Mouse (Mus musculus): ENCODE measurements around the gene Tmprss9. TPM values are rescaled to one million over a fixed set of nuclear protein-coding genes. Genes with fewer than 3 reads are reported as not detected.

Gene Tmprss9
- polyA plus RNA-seq, 1 experiment, result not detected

DNA sequence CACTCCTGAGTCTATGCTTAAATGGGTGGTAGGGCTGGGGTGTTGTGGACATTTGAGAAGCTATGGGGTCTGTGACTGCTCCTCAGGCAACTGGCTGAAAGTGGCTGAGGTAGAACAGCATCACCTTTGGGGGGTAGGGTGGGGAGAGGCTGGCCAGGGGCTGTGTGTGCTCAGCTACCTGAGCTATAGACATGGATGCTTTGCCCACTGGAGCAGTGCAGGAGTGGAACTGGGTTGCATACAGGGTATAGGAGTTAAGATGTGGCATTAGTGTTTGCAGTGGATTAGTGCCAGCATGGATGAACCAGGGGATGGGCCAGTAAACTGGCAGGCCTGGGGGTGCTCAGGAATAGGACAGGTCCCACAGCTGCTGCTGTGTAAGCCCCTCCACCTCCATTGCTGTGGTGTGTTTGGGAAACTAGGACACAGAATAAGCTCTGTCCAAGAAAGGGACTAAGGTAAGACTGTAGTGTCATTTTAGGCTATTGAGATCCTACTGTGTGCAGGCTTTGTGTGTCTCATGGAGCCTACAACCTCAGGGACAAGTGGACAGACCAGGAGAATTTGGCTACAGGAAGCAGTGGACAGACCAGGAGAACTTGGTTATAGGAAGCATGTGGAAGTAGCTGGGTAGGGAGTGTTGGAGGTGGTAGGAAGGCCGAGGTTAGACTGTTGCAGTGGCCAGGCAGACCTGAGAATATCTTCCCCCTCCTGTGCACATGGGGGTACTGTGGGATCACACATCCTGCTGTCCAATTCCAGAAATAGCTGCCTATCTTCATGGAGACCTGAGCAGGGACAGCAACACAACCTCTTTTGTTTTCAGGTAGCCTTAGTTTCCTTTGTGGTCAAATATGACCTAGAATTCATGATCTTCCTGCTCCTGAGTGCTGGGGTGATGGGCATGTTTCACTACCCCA is 42.0 kb upstream of the Tmprss9 start:
- no peak; the same call in 1 of the 2 replicates for TF ChIP-seq POLR2A (IDR thresholded peaks at IDR 0.05; ENCODE audit: low read depth, low read length)
- no peak for TF ChIP-seq CTCF (IDR thresholded peaks at IDR 0.05; ENCODE audit: borderline replicate concordance, insufficient read depth, low read length)
- no peak overlapping the region for H3K27ac ChIP-seq (ENCODE audit: insufficient read depth, low read length)
- H3K4me1 ChIP-seq (ENCODE audit: control insufficient read depth, insufficient read depth, low read length), result no peaks in the 10 kb centered on the region
- no peak overlapping the region for H3K4me3 ChIP-seq (ENCODE audit: insufficient read depth, low read length)

GRCm38 (mm10) chr10:80831136-80831535 is 40.5 kb upstream of the Tmprss9 start:
- Histone ChIP-seq H3K4me3 (ENCODE audit: insufficient read depth, low read length) (no peak overlapping the region), H3K4me1 (ENCODE audit: control insufficient read depth, insufficient read depth, low read length) (no peaks in the 10 kb centered on the region)
- TF ChIP-seq CTCF (IDR thresholded peaks at IDR 0.05; ENCODE audit: borderline replicate concordance, insufficient read depth, low read length), result no peak

GRCm38 (mm10) chr10:80832818-80833217 is 38.8 kb upstream of the Tmprss9 start:
- no peak overlapping the region for H3K4me3 ChIP-seq (ENCODE audit: insufficient read depth, low read length)
- H3K27ac ChIP-seq (ENCODE audit: insufficient read depth, low read length), result no peak overlapping the region
- TF ChIP-seq CTCF (IDR thresholded peaks at IDR 0.05; ENCODE audit: borderline replicate concordance, insufficient read depth, low read length), result no peak
- TF ChIP-seq POLR2A (IDR thresholded peaks at IDR 0.05; ENCODE audit: low read depth, low read length), result no peak
- no peaks in the 10 kb centered on the region for H3K4me1 ChIP-seq (ENCODE audit: control insufficient read depth, insufficient read depth, low read length)

More at GRCm38 (mm10) chr10:80831136-80831535, 40.5 kb upstream of the Tmprss9 start:
- no peak overlapping the region for H3K27ac ChIP-seq (ENCODE audit: insufficient read depth, low read length)

GRCm38 (mm10) chr10:80835617-80836016 is 36.0 kb upstream of the Tmprss9 start:
- no peak overlapping the region for H3K4me3 ChIP-seq (ENCODE audit: insufficient read depth, low read length)

GRCm38 (mm10) chr10:80836949-80837379 is 34.7 kb upstream of the Tmprss9 start:
- Histone ChIP-seq H3K4me1 (ENCODE audit: control insufficient read depth, insufficient read depth, low read length) (no peaks in the 10 kb centered on the region), H3K4me3 (ENCODE audit: insufficient read depth, low read length) (no peak overlapping the region), H3K27ac (ENCODE audit: insufficient read depth, low read length) (no peak overlapping the region)
- TF ChIP-seq POLR2A (IDR thresholded peaks at IDR 0.05; ENCODE audit: low read depth, low read length), result no peak
- no peak for TF ChIP-seq CTCF (IDR thresholded peaks at IDR 0.05; ENCODE audit: borderline replicate concordance, insufficient read depth, low read length)

More at GRCm38 (mm10) chr10:80835617-80836016, 36.0 kb upstream of the Tmprss9 start:
- no peaks in the 10 kb centered on the region for H3K4me1 ChIP-seq (ENCODE audit: control insufficient read depth, insufficient read depth, low read length)
- TF ChIP-seq POLR2A (IDR thresholded peaks at IDR 0.05; ENCODE audit: low read depth, low read length), result no peak
- no peak for TF ChIP-seq CTCF (IDR thresholded peaks at IDR 0.05; ENCODE audit: borderline replicate concordance, insufficient read depth, low read length)
- no peak overlapping the region for H3K27ac ChIP-seq (ENCODE audit: insufficient read depth, low read length)

- no peak for TF ChIP-seq CTCF (IDR thresholded peaks at IDR 0.05; ENCODE audit: borderline replicate concordance, insufficient read depth, low read length)
- TF ChIP-seq POLR2A (IDR thresholded peaks at IDR 0.05; ENCODE audit: low read depth, low read length), result no peak
- Histone ChIP-seq H3K4me1 (ENCODE audit: control insufficient read depth, insufficient read depth, low read length) (no peaks in the 10 kb centered on the region), H3K4me3 (ENCODE audit: insufficient read depth, low read length) (no peak overlapping the region), H3K27ac (ENCODE audit: insufficient read depth, low read length) (no peak overlapping the region)
Measured at GRCm38 (mm10) chr10:80837827-80838226, 33.8 kb upstream of the Tmprss9 start.

GRCm38 (mm10) chr10:80838346-80838912 is 33.2 kb upstream of the Tmprss9 start:
- no peaks in the 10 kb centered on the region for H3K4me1 ChIP-seq (ENCODE audit: control insufficient read depth, insufficient read depth, low read length)
- TF ChIP-seq CTCF (IDR thresholded peaks at IDR 0.05; ENCODE audit: borderline replicate concordance, insufficient read depth, low read length) (no peak), POLR2A (IDR thresholded peaks at IDR 0.05; ENCODE audit: low read depth, low read length) (no peak)
- no peak overlapping the region for H3K27ac ChIP-seq (ENCODE audit: insufficient read depth, low read length)
- H3K4me3 ChIP-seq (ENCODE audit: insufficient read depth, low read length), result no peak overlapping the region

DNA sequence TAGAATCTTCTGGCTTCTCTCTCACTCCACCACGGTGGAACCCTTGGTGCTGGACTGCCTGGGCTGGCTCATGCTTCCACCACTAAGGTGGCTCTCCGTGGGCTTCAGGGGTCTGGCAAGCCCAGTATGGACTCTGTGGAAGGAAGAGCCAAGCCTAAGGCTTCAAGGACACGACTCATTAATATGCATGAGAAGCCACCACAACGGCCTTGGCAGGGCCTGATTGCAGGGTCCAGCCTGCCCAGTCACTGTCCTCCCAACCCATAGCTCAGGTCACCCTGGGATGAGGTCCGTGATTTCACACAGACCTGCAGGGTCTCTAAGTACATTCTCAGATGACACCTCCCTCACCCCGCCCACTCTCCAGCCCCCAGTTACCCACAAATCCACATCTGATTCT is 31.8 kb upstream of the Tmprss9 start:
- TF ChIP-seq POLR2A (IDR thresholded peaks at IDR 0.05; ENCODE audit: low read depth, low read length), result no peak
- no peak for TF ChIP-seq CTCF (IDR thresholded peaks at IDR 0.05; ENCODE audit: borderline replicate concordance, insufficient read depth, low read length)
- H3K27ac ChIP-seq (ENCODE audit: insufficient read depth, low read length), result no peak overlapping the region
- H3K4me1 ChIP-seq (ENCODE audit: control insufficient read depth, insufficient read depth, low read length), result no peaks in the 10 kb centered on the region
- no peak overlapping the region for H3K4me3 ChIP-seq (ENCODE audit: insufficient read depth, low read length)

DNA sequence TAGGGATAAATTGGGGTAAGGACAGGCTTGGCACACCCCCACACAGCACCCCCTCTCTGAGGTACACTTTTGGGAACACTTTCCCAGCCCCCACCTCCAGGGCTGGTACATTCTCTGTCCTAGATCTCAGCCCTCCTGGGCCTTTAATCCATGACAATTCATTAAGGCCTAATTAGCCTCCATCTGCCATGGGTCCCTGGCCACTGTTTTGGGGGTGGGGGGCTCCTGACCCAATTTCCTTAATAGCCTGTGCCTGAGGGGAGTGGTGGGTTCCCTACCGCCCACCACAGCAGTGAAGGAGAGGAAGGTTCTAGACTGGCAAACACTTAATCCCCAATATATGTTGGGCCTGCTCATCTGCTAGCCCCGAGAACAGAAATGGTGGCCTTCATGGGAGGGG is 30.0 kb upstream of the Tmprss9 start:
- Histone ChIP-seq H3K27ac (ENCODE audit: insufficient read depth, low read length) (no peak overlapping the region), H3K4me3 (ENCODE audit: insufficient read depth, low read length) (no peak overlapping the region), H3K4me1 (ENCODE audit: control insufficient read depth, insufficient read depth, low read length) (0 out of 2 replicates have a peak, but pooled peaks cover 2% of the 10 kb centered on the region)
- TF ChIP-seq POLR2A (IDR thresholded peaks at IDR 0.05; ENCODE audit: low read depth, low read length) (no peak), CTCF (IDR thresholded peaks at IDR 0.05; ENCODE audit: borderline replicate concordance, insufficient read depth, low read length) (no peak)

DNA sequence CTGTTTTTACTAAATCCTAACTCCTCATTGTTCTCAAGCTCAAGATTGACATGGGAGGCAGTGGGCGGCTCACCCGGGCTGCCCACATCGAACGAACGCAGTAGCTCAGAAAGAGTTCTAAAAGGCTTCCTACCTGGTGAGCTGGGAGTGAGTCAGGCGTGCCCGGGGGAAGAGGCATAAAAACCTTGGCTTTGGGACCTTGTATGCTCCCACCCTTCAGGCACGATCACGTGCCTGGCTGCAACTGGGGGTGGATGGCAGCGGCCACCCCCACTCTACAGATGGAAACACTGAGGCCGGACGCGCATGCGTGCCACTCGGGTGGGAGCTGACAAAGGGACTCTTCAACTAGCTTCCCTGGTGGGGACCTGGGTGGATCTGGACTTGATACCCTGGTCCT is 29.3 kb upstream of the Tmprss9 start:
- 0 out of 2 replicates have a peak, but pooled peaks cover 2% of the 10 kb centered on the region for H3K4me1 ChIP-seq (ENCODE audit: control insufficient read depth, insufficient read depth, low read length)
- TF ChIP-seq POLR2A (IDR thresholded peaks at IDR 0.05; ENCODE audit: low read depth, low read length), result no peak
- H3K4me3 ChIP-seq (ENCODE audit: insufficient read depth, low read length), result no peak overlapping the region
- H3K27ac ChIP-seq (ENCODE audit: insufficient read depth, low read length), result no peak overlapping the region

All from embryonic fibroblast, embryonic 13.5 days (primary cell).